Mouse (Mus musculus): ENCODE measurements at regions not wholly inside any gene's neighbourhood (a gene's known extent, or its start where the extent isn't known, plus 50 kb on each side); places are given as distances from the start of the nearest gene placed in this dataset.

DNA sequence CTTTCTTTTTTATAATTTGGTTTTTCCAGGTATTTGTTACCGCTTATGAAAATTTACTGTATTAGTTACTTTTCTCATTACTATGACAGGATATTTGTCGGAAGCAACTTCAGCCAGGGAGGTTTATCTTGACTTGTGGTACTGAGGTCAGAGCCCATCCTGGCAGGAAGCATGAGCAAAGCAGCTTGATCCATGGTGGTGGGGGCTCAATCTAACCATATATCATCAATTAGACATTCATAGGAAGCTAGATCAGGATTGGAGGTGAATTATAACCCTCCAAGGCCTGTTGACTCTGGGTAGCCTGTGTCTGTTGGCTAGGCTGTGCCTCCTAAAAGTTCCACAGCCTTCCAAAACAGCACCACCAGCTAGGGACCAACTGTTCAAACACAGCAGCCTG is 58.5 kb upstream of the Sstr4 start:
- 90% methylated on average over 2 of the region's 2 CpGs for WGBS

DNA sequence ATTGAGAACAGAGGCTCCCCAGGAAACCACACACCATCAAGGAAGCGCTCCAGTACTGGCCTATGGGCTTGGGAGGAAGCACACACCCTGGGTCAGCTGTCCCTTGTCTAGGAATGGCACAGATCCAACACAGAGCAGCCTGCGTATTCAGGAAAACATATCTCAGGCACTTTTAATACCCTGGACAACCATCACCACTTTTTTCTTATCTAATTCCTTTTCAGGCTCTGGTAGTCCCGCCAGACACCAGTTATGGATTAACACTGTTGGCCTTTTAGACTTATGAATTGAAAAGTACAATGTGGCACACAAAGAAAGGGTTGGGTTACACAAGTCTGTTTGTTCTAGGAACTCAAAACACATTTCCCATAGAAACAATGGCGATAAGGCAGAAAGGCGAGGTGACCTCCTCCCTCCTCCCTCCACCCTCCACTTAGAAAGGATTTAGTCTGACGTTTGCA is 56.8 kb upstream of the Sstr4 start:
- no peak overlapping the region for H3K27ac ChIP-seq (ENCODE audit: low read depth, low read length)
- H3K4me3 ChIP-seq (ENCODE audit: low read depth, low read length) = no peak overlapping the region
- no peak for ATAC-seq
- H3K4me2 ChIP-seq (ENCODE audit: low read depth) = no peak overlapping the region
- no peaks in the 10 kb centered on the region for H3K4me1 ChIP-seq (ENCODE audit: insufficient read depth)
- H3K9ac ChIP-seq = no peak overlapping the region
- H3K27me3 ChIP-seq (ENCODE audit: insufficient read depth, low read length) = no peaks in the 10 kb centered on the region
- no peaks in the 10 kb centered on the region for H3K9me3 ChIP-seq (ENCODE audit: low read length)
- no peak for TF ChIP-seq CTCF (IDR thresholded peaks at IDR 0.05; ENCODE audit: low read depth)
- DNase-seq = no peak
- WGBS = 40% methylated on average over 6 of the region's 6 CpGs
- no peaks in the 10 kb centered on the region for H3K36me3 ChIP-seq (ENCODE audit: insufficient read depth)

More for the DNA sequence above, 58.5 kb upstream of the Sstr4 start:
- DNase-seq (no peak), ATAC-seq (no peak)
- H3K4me1 ChIP-seq (ENCODE audit: insufficient read depth) = no peaks in the 10 kb centered on the region
- H3K27me3 ChIP-seq (ENCODE audit: insufficient read depth, low read length) = no peaks in the 10 kb centered on the region
- no peak overlapping the region for H3K4me3 ChIP-seq (ENCODE audit: low read depth, low read length)
- no peak overlapping the region for H3K9ac ChIP-seq
- H3K27ac ChIP-seq (ENCODE audit: low read depth, low read length) = no peak overlapping the region
- H3K4me2 ChIP-seq (ENCODE audit: low read depth) = no peak overlapping the region
- no peaks in the 10 kb centered on the region for H3K36me3 ChIP-seq (ENCODE audit: insufficient read depth)
- no peak for TF ChIP-seq CTCF (IDR thresholded peaks at IDR 0.05; ENCODE audit: low read depth)
- no peaks in the 10 kb centered on the region for H3K9me3 ChIP-seq (ENCODE audit: low read length)

DNA sequence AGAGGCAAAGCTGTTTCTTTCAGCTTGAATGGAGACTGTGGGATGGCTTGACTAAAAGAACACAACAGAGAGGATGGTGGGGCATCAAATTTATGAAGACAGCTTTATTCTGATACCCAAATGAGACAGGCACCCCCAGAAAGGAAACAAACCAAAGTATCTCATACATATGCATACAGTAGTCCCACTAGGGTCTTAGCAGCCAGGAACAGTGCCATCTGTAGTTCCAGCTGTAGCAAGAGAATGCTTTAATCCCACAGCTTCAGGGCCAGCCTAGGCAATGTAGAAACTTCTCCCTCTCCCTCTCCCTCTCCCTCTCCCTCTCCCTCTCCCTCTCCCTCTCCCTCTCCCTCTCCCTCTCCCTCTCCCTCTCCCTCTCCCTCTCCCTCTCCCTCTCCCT is 56.2 kb upstream of the Sstr4 start:
- no peak overlapping the region for H3K4me2 ChIP-seq (ENCODE audit: low read depth)
- no peak overlapping the region for H3K4me3 ChIP-seq (ENCODE audit: low read depth, low read length)
- ATAC-seq (no peak), DNase-seq (no peak)
- no peaks in the 10 kb centered on the region for H3K9me3 ChIP-seq (ENCODE audit: low read length)
- H3K27me3 ChIP-seq (ENCODE audit: insufficient read depth, low read length) = no peaks in the 10 kb centered on the region
- no peak overlapping the region for H3K9ac ChIP-seq
- no peak for TF ChIP-seq CTCF (IDR thresholded peaks at IDR 0.05; ENCODE audit: low read depth)
- no peaks in the 10 kb centered on the region for H3K4me1 ChIP-seq (ENCODE audit: insufficient read depth)
- H3K27ac ChIP-seq (ENCODE audit: low read depth, low read length) = no peak overlapping the region
- H3K36me3 ChIP-seq (ENCODE audit: insufficient read depth) = no peaks in the 10 kb centered on the region

DNA sequence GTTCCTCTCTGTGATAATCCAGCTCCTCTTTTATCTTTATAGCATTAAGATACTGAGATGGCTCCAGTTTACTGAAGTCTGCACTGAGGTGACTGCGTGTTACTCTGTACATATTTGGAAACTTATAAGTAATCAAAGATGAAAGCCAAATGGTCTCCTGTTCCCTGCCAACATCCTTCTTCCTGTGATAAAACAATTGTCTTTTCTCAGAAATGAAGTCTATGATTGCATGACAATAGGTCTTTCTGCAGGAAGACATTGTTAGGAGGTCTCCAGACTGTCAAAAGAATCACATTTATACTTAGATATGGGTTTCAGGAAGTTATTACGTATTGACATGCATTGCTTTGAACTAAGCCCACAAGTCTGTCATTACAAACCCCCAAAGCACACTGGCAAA is 51.0 kb upstream of the Sstr4 start:
- Histone ChIP-seq H3K4me3 (ENCODE audit: low read depth, low read length) (no peak overlapping the region), H3K27ac (ENCODE audit: low read depth, low read length) (no peak overlapping the region), H3K27me3 (ENCODE audit: insufficient read depth, low read length) (no peaks in the 10 kb centered on the region), H3K4me1 (ENCODE audit: insufficient read depth) (no peaks in the 10 kb centered on the region), H3K36me3 (ENCODE audit: insufficient read depth) (no peaks in the 10 kb centered on the region), H3K4me2 (ENCODE audit: low read depth) (no peak overlapping the region), H3K9ac (no peak overlapping the region), H3K9me3 (ENCODE audit: low read length) (no peaks in the 10 kb centered on the region)
- 85% methylated on average over 2 of the region's 2 CpGs for WGBS
- TF ChIP-seq CTCF (IDR thresholded peaks at IDR 0.05; ENCODE audit: low read depth) = no peak
- DNase-seq (no peak), ATAC-seq (no peak)
